Mouse (Mus musculus): Measurements from ENCODE around the gene Hoxd10.

GRCm38 (mm10) chr2:74642431-74642830 is 49.3 kb upstream of the Hoxd10 start:
- peak; percentile 40 for TF ChIP-seq EP300 (IDR thresholded peaks at IDR 0.05; ENCODE audit: low read length)
- no peak for TF ChIP-seq CTCF (conservative IDR thresholded peaks at IDR 0.05 in 1 of 2, IDR thresholded peaks at IDR 0.05 in 1 of 2; ENCODE audit: low read depth in 2 of 2, low read length in 2 of 2)
- no peak for TF ChIP-seq CHD2 (IDR thresholded peaks at IDR 0.05; ENCODE audit: low read length)
- TF ChIP-seq MAX (IDR thresholded peaks at IDR 0.05; ENCODE audit: low read length): no peak
- peak; percentile 30; the same call in 1 of the 2 replicates for TF ChIP-seq ELF1 (IDR thresholded peaks at IDR 0.05; ENCODE audit: low read depth, low read length)
